23 mouse cellular contexts compared by ENCODE assay signal in genomic region chr10:53505069-53505468, GRCm38 (mm10).
DNase-seq lines count a peak whose midpoint lies in the region; ATAC-seq and TF ChIP-seq lines count a peak whose summit lies in the region.
"Had no signal": no experiment of that assay in that cellular context is flagged by ENCODE, and none has a peak within 500 bp of the region (broad histone marks: within the 10 kb centered on the region; RNA-seq: fewer than 3 reads in every experiment).

No protein-coding gene starts in this region.

- no peaks in the 10 kb centered on the region for H3K36me3 ChIP-seq in limb, embryonic 14.5 days (ENCODE audit: control insufficient read depth, insufficient read depth, low read length)
- H3K36me3 ChIP-seq in liver, embryonic 11.5 days (ENCODE audit: control insufficient read depth, insufficient read depth, low read length): no peaks in the 10 kb centered on the region
- H3K36me3 ChIP-seq: forebrain, embryonic 10.5 days; heart, embryonic 12.5 days; heart, embryonic 15.5 days had no signal

- H3K27ac ChIP-seq in left cerebral cortex, adult 2 months: peak overlapping the region; percentile 3; the same call in 1 of the 2 replicates
- H3K27ac ChIP-seq in limb, embryonic 14.5 days (replicated peaks; ENCODE audit: low read depth, low read length): no peak overlapping the region
- H3K27ac ChIP-seq in liver, embryonic 11.5 days (ENCODE audit: low read depth, low read length): no peak overlapping the region
- H3K27ac ChIP-seq: forebrain, embryonic 10.5 days; forebrain, embryonic 13.5 days; gastrocnemius, adult 2 months; heart, embryonic 15.5 days; hindbrain, embryonic 14.5 days had no signal

- WGBS in limb, embryonic 14.5 days: 28% methylated on average over 3 of the region's 3 CpGs
- 72% methylated on average over 3 of the region's 3 CpGs for WGBS in liver, embryonic 11.5 days

- H3K4me3 ChIP-seq in left cerebral cortex, adult 2 months: no peak overlapping the region
- no peak overlapping the region for H3K4me3 ChIP-seq in limb, embryonic 14.5 days (replicated peaks; ENCODE audit: low read length)
- no peak overlapping the region for H3K4me3 ChIP-seq in liver, embryonic 11.5 days (ENCODE audit: low read depth, low read length)
- H3K4me3 ChIP-seq: forebrain, embryonic 10.5 days; forebrain, embryonic 13.5 days; gastrocnemius, adult 2 months; heart, embryonic 12.5 days; heart, embryonic 15.5 days had no signal

- H3K9ac ChIP-seq in limb, embryonic 14.5 days (ENCODE audit: low read depth, low read length, severe bottlenecking): no peak overlapping the region
- no peak overlapping the region for H3K9ac ChIP-seq in liver, embryonic 11.5 days (ENCODE audit: low read depth, low read length)
- H3K9ac ChIP-seq: forebrain, embryonic 13.5 days; heart, embryonic 12.5 days; heart, embryonic 15.5 days; hindbrain, embryonic 14.5 days had no signal

- no peak for TF ChIP-seq POLR2A in brain, embryonic 14.5 days (IDR thresholded peaks at IDR 0.05; ENCODE audit: borderline replicate concordance, extremely low read depth, insufficient read depth, insufficient read length, poor library complexity, severe bottlenecking)
- TF ChIP-seq POLR2A in limb, embryonic 14.5 days (IDR thresholded peaks at IDR 0.05; ENCODE audit: borderline replicate concordance, extremely low read depth, insufficient read depth, insufficient read length): no peak

- H3K4me1 ChIP-seq in limb, embryonic 14.5 days (ENCODE audit: control insufficient read depth, insufficient read depth, low read length): peaks cover 3% of the 10 kb centered on the region; the same call in 1 of the 2 replicates
- no peaks in the 10 kb centered on the region; the same call in 1 of the 2 replicates for H3K4me1 ChIP-seq in liver, embryonic 11.5 days (replicated peaks; ENCODE audit: control insufficient read depth, insufficient read depth, low read length)

- H3K9me3 ChIP-seq in limb, embryonic 14.5 days (ENCODE audit: control insufficient read depth, low read length): no peaks in the 10 kb centered on the region
- H3K9me3 ChIP-seq in liver, embryonic 11.5 days (ENCODE audit: control insufficient read depth, low read length): no peaks in the 10 kb centered on the region
- H3K9me3 ChIP-seq: forebrain, embryonic 10.5 days; forebrain, embryonic 13.5 days; heart, embryonic 12.5 days; heart, embryonic 15.5 days had no signal

- intact Hi-C loops in left cerebral cortex, adult 2 months (cut with DNase I): loop anchor here (5.0 kb wide), 1 partner anchor 83 kb away; no protein-coding TSS in a partner anchor
- intact Hi-C loops in left cerebral cortex, postnatal 4 days (cut with DNase I): loop anchor here (5.0 kb wide), 1 partner anchor 158 kb away; no protein-coding TSS in a partner anchor

- no peak overlapping the region for H3K4me2 ChIP-seq in limb, embryonic 14.5 days (replicated peaks; ENCODE audit: low read depth, low read length, severe bottlenecking)
- H3K4me2 ChIP-seq in liver, embryonic 11.5 days: no peak overlapping the region
- H3K4me2 ChIP-seq: forebrain, embryonic 13.5 days; heart, embryonic 12.5 days; heart, embryonic 15.5 days; hindbrain, embryonic 14.5 days had no signal

- TF ChIP-seq CTCF in left cerebral cortex, adult 2 months (IDR thresholded peaks at IDR 0.05): no peak
- no peak for TF ChIP-seq CTCF in brain, embryonic 14.5 days (IDR thresholded peaks at IDR 0.05; ENCODE audit: borderline replicate concordance, extremely low read depth, insufficient read depth, insufficient read length)

- DNase-seq in left cerebral cortex, adult 2 months (ENCODE audit: extremely low spot score in 1 of 2, low spot score in 2 of 2): no peak
- DNase-seq in left cerebral cortex, postnatal 4 days: no peak
- peak; percentile 24 for DNase-seq in brain, embryonic 14.5 days (ENCODE audit: low read depth)
- DNase-seq in forelimb bud, embryonic 11.5 days (ENCODE audit: low read depth, low spot score): peak; percentile 43
- peak; percentile 28 for DNase-seq in limb, embryonic 14.5 days (ENCODE audit: low spot score)
- DNase-seq in urinary bladder, postnatal 10 days (ENCODE audit: low spot score): no peak
- DNase-seq in liver, embryonic 11.5 days (ENCODE audit: low spot score): no peak
- DNase-seq: adrenal gland, adult 2 months; adrenal gland, postnatal 14 days; cerebellum, adult 11-12 months; cerebellum, adult 8-10 months; cerebellum, postnatal 10 days; gastrocnemius, adult 2 months; gastrocnemius, postnatal 14 days; heart, postnatal 10 days; heart, postnatal 36 days had no signal

- H3K27me3 ChIP-seq in limb, embryonic 14.5 days (ENCODE audit: control insufficient read depth, insufficient read depth, low read length): no peaks in the 10 kb centered on the region
- H3K27me3 ChIP-seq in liver, embryonic 11.5 days (replicated peaks; ENCODE audit: control insufficient read depth, insufficient read depth, low read length): no peaks in the 10 kb centered on the region
- H3K27me3 ChIP-seq: forebrain, embryonic 13.5 days; heart, embryonic 12.5 days; heart, embryonic 15.5 days had no signal

- ATAC-seq in limb, embryonic 14.5 days (ENCODE audit: low FRiP score, low read depth): no peak
- ATAC-seq in liver, embryonic 11.5 days (replicated peaks; ENCODE audit: low FRiP score): no peak
- ATAC-seq: forebrain, embryonic 13.5 days; forebrain, embryonic 16.5 days; hindbrain, postnatal 0 days had no signal

Comparison
In these comparisons a context has a peak if more than half of its experiments do, and no peak if none do; other contexts are left out.
1. DNase-seq: peak in brain, embryonic 14.5 days (single experiment), forelimb bud, embryonic 11.5 days (single experiment) and limb, embryonic 14.5 days (single experiment); none in left cerebral cortex, adult 2 months (0 of 2), left cerebral cortex, postnatal 4 days (single experiment), urinary bladder, postnatal 10 days (single experiment) and liver, embryonic 11.5 days (single experiment).